Mouse (Mus musculus): Measurements from ENCODE around the gene Ripor3. TPM values are rescaled to one million over a fixed set of nuclear protein-coding genes. Genes with fewer than 3 reads are reported as not detected.

Ripor3 gene
- polyA plus RNA-seq, 1 experiment from 2014 or later, result 1.4 TPM

GRCm38 (mm10) chr2:168023763-168024402 lies 13.5 kb upstream of the Ripor3 start:
- ATAC-seq, result no peak
- WGBS (ENCODE audit: insufficient replicate concordance), result 27% methylated on average over 3 of the region's 3 CpGs

GRCm38 (mm10) chr2:168019201-168019715 lies 8.8 kb upstream of the Ripor3 start:
- no peaks in the 10 kb centered on the region for H3K27me3 ChIP-seq (ENCODE audit: insufficient read depth, low read length)
- DNase-seq, result no peak
- H3K4me2 ChIP-seq (ENCODE audit: low read depth, low read length), result no peak overlapping the region
- H3K9me3 ChIP-seq (ENCODE audit: low read length), result no peaks in the 10 kb centered on the region
- no peak for TF ChIP-seq CTCF (IDR thresholded peaks at IDR 0.05; ENCODE audit: low read depth)
- no peak for TF ChIP-seq EP300 (IDR thresholded peaks at IDR 0.05; ENCODE audit: low read depth)
- H3K4me1 ChIP-seq (ENCODE audit: insufficient read depth), result peaks cover 7% of the 10 kb centered on the region; the same call in 1 of the 2 replicates
- ATAC-seq, result no peak
- no peak overlapping the region for H3K9ac ChIP-seq (replicated peaks)
- H3K4me3 ChIP-seq (ENCODE audit: low read depth, low read length), result no peak overlapping the region
- no peak overlapping the region for H3K27ac ChIP-seq (ENCODE audit: low read depth)
- H3K36me3 ChIP-seq (replicated peaks; ENCODE audit: insufficient read depth, low read length), result no peaks in the 10 kb centered on the region
- 75% methylated on average over 9 of the region's 9 CpGs for WGBS (ENCODE audit: insufficient replicate concordance)

More at GRCm38 (mm10) chr2:168023763-168024402, 13.5 kb upstream of the Ripor3 start:
- Histone ChIP-seq H3K4me2 (ENCODE audit: low read depth, low read length) (no peak overlapping the region), H3K27me3 (ENCODE audit: insufficient read depth, low read length) (no peaks in the 10 kb centered on the region), H3K9ac (replicated peaks) (no peak overlapping the region), H3K4me1 (ENCODE audit: insufficient read depth) (no peaks in the 10 kb centered on the region), H3K36me3 (replicated peaks; ENCODE audit: insufficient read depth, low read length) (no peaks in the 10 kb centered on the region), H3K27ac (ENCODE audit: low read depth) (no peak overlapping the region), H3K9me3 (ENCODE audit: low read length) (peaks cover 3% of the 10 kb centered on the region; the same call in 1 of the 2 replicates), H3K4me3 (ENCODE audit: low read depth, low read length) (no peak overlapping the region)
- TF ChIP-seq CTCF (IDR thresholded peaks at IDR 0.05; ENCODE audit: low read depth), result no peak
- TF ChIP-seq EP300 (IDR thresholded peaks at IDR 0.05; ENCODE audit: low read depth), result no peak
- DNase-seq, result no peak

DNA sequence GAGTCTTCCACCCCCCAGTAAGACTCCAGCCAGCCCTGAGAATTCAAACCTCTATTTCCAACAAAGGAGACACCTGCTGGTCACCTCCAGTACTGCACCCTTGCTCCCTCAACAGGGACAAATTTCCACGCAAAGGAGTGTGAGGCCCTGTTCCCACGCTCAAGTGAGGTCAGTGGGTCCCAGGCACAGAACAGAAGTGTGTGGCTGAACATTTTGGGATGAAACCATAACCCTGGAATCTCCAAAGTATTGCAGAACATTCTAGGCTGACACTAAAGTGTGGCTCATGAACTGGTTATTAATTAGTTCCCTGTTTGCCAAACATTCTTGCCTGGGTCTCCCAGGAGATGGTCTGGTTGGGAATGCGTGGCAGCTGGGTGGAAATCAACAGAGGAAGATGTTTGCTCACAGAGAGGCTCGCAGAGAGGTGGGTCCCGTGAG lies 6.6 kb upstream of the Ripor3 start:
- H3K36me3 ChIP-seq (replicated peaks; ENCODE audit: insufficient read depth, low read length), result no peaks in the 10 kb centered on the region
- H3K9ac ChIP-seq (replicated peaks), result no peak overlapping the region
- H3K27ac ChIP-seq (ENCODE audit: low read depth), result no peak overlapping the region
- WGBS (ENCODE audit: insufficient replicate concordance), result 30% methylated on average over 5 of the region's 5 CpGs
- TF ChIP-seq EP300 (IDR thresholded peaks at IDR 0.05; ENCODE audit: low read depth) (no peak), CTCF (IDR thresholded peaks at IDR 0.05; ENCODE audit: low read depth) (peak; percentile 88)
- DNase-seq (peak; percentile 75), ATAC-seq (peak; percentile 29; the same call in 1 of the 2 replicates)
- no peak overlapping the region for H3K4me2 ChIP-seq (ENCODE audit: low read depth, low read length)
- H3K4me1 ChIP-seq (ENCODE audit: insufficient read depth), result peaks cover 7% of the 10 kb centered on the region; the same call in 1 of the 2 replicates
- H3K9me3 ChIP-seq (ENCODE audit: low read length), result no peaks in the 10 kb centered on the region
- H3K4me3 ChIP-seq (ENCODE audit: low read depth, low read length), result no peak overlapping the region
- no peaks in the 10 kb centered on the region for H3K27me3 ChIP-seq (ENCODE audit: insufficient read depth, low read length)

DNA sequence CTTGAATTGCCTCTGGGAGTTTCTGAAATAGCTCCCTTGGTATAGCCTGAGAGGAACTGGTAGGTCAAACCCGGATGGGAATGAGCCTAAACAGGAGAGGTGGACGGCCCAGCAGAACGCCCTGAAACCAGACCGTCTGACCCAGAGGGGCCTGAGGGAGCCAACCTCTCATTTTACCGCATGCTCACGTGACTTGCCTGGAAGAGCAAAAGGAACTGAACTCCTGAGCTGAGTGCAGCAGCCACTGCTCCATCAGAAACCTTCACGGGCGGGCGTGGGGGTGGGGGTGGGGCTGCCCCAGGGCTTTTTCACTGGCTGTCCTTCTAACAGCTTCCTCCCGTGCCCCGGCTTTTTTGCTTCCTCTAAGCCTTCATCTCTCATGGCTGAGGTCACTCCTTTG lies 475 bp upstream of the Ripor3 start:
- ATAC-seq (no peak), DNase-seq (no peak)
- H3K9me3 ChIP-seq (ENCODE audit: low read length), result no peaks in the 10 kb centered on the region
- no peaks in the 10 kb centered on the region for H3K36me3 ChIP-seq (replicated peaks; ENCODE audit: insufficient read depth, low read length)
- no peak overlapping the region for H3K9ac ChIP-seq (replicated peaks)
- peaks cover 12% of the 10 kb centered on the region; the same call in 1 of the 2 replicates for H3K4me1 ChIP-seq (ENCODE audit: insufficient read depth)
- no peak overlapping the region for H3K4me2 ChIP-seq (ENCODE audit: low read depth, low read length)
- no peak overlapping the region for H3K27ac ChIP-seq (ENCODE audit: low read depth)
- no peak overlapping the region for H3K4me3 ChIP-seq (ENCODE audit: low read depth, low read length)
- 28% methylated on average over 11 of the region's 11 CpGs for WGBS (ENCODE audit: insufficient replicate concordance)
- no peaks in the 10 kb centered on the region for H3K27me3 ChIP-seq (ENCODE audit: insufficient read depth, low read length)
- no peak for TF ChIP-seq EP300 (IDR thresholded peaks at IDR 0.05; ENCODE audit: low read depth)

GRCm38 (mm10) chr2:168008132-168008531 lies 2.3 kb downstream of the Ripor3 start:
- Histone ChIP-seq H3K4me2 (ENCODE audit: low read depth, low read length) (no peak overlapping the region), H3K9ac (replicated peaks) (no peak overlapping the region), H3K36me3 (replicated peaks; ENCODE audit: insufficient read depth, low read length) (no peaks in the 10 kb centered on the region), H3K27ac (ENCODE audit: low read depth) (no peak overlapping the region), H3K27me3 (ENCODE audit: insufficient read depth, low read length) (no peaks in the 10 kb centered on the region), H3K9me3 (ENCODE audit: low read length) (no peaks in the 10 kb centered on the region), H3K4me3 (ENCODE audit: low read depth, low read length) (no peak overlapping the region), H3K4me1 (ENCODE audit: insufficient read depth) (peaks cover 16% of the 10 kb centered on the region; the same call in 1 of the 2 replicates)
- no peak for TF ChIP-seq EP300 (IDR thresholded peaks at IDR 0.05; ENCODE audit: low read depth)
- no peak for TF ChIP-seq CTCF (IDR thresholded peaks at IDR 0.05; ENCODE audit: low read depth)
- no peak for DNase-seq
- WGBS (ENCODE audit: insufficient replicate concordance), result 84% methylated on average over 3 of the region's 3 CpGs
- ATAC-seq, result no peak

DNA sequence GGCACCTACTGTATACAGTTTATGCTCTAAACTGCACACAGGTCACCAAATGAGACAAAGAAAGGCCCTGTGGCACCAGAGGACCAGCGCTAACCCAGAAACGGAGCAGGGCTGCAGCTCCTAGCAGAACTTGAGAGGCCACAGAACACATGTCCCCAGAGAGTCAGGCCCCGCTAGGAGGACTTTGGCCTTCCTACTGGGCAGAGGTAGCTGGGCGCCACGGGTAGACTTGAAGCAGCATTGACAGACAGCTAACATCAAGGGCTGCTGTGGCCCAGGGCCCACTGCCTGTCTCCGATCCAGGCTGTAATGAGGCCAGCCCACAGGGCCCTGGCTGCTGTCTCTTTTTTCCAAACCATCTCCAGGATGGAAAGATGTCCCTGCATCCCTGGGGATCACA lies 3.9 kb downstream of the Ripor3 start:
- ATAC-seq (no peak), DNase-seq (no peak)
- Histone ChIP-seq H3K4me3 (ENCODE audit: low read depth, low read length) (no peak overlapping the region), H3K4me2 (ENCODE audit: low read depth, low read length) (no peak overlapping the region), H3K4me1 (ENCODE audit: insufficient read depth) (peaks cover 16% of the 10 kb centered on the region; the same call in 1 of the 2 replicates), H3K9me3 (ENCODE audit: low read length) (no peaks in the 10 kb centered on the region), H3K27me3 (ENCODE audit: insufficient read depth, low read length) (no peaks in the 10 kb centered on the region), H3K27ac (ENCODE audit: low read depth) (no peak overlapping the region), H3K36me3 (replicated peaks; ENCODE audit: insufficient read depth, low read length) (no peaks in the 10 kb centered on the region), H3K9ac (replicated peaks) (no peak overlapping the region)
- TF ChIP-seq CTCF (IDR thresholded peaks at IDR 0.05; ENCODE audit: low read depth) (no peak), EP300 (IDR thresholded peaks at IDR 0.05; ENCODE audit: low read depth) (no peak)
- WGBS (ENCODE audit: insufficient replicate concordance), result 64% methylated on average over 6 of the region's 6 CpGs
